Mouse (Mus musculus): ENCODE measurements around the gene Arhgap23. TPM values are rescaled to one million over a fixed set of nuclear protein-coding genes. Genes with fewer than 3 reads are reported as not detected.

Gene Arhgap23
- total RNA-seq, 2 experiments from 2014 or later, result 64.4 to 78.6 TPM

GRCm38 (mm10) chr11:97408171-97408570, 7.2 kb upstream of the Arhgap23 start:
- intact Hi-C loops (cut with DNase I), result loop anchor here (1.0 kb wide), 1 partner anchor 61 kb away; no protein-coding TSS in a partner anchor
- TF ChIP-seq CTCF (IDR thresholded peaks at IDR 0.05), result peak; percentile 90
- no peak overlapping the region for H3K4me3 ChIP-seq
- no peak overlapping the region for H3K27ac ChIP-seq
- peak; percentile 67 to 69 for DNase-seq (ENCODE audit: extremely low spot score in 1 of 2, low spot score in 2 of 2)

DNA sequence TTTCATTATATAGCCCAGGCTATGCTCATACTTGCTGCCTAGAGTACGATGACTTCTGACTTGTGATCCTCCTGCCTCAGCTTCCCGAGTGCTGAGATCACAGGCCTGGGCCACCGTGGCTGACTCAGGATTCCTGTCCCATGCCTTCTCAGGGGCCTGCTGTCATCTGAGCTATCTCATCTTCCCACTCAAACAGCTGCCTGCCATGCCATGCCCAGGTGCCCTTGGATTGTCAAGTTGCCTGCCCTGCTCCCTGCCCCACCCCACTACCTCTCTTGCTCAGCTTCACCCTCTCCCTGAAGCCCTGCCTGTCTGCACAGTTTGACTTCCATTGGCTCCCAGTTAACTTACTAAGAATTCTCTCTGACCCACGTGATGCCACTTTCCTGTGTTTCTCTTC, 4.4 kb upstream of the Arhgap23 start:
- no peak overlapping the region for H3K27ac ChIP-seq
- no peak for DNase-seq (ENCODE audit: extremely low spot score in 1 of 2, low spot score in 2 of 2)
- H3K4me3 ChIP-seq, result no peak overlapping the region
- intact Hi-C loops (cut with DNase I), result no loop called here
- no peak for TF ChIP-seq CTCF (IDR thresholded peaks at IDR 0.05)

- DNase-seq (ENCODE audit: extremely low spot score in 1 of 2, low spot score in 2 of 2), result no peak
- TF ChIP-seq CTCF (IDR thresholded peaks at IDR 0.05), result no peak; the same call in 1 of the 2 replicates
- Histone ChIP-seq H3K4me3 (no peak overlapping the region), H3K27ac (no peak overlapping the region)
- intact Hi-C loops (cut with DNase I), result no loop called here
Observed at GRCm38 (mm10) chr11:97412117-97412516, 3.2 kb upstream of the Arhgap23 start.

- DNase-seq (ENCODE audit: extremely low spot score in 1 of 2, low spot score in 2 of 2), result no peak
- H3K4me3 ChIP-seq, result no peak overlapping the region
- intact Hi-C loops (cut with DNase I), result no loop called here
- H3K27ac ChIP-seq, result no peak overlapping the region
- no peak for TF ChIP-seq CTCF (IDR thresholded peaks at IDR 0.05)
Observed at GRCm38 (mm10) chr11:97412808-97413347, 2.5 kb upstream of the Arhgap23 start.

GRCm38 (mm10) chr11:97415712-97416636, 641 bp downstream of the Arhgap23 start:
- intact Hi-C loops (cut with DNase I), result no loop called here
- Histone ChIP-seq H3K27ac (peak overlapping the region; percentile 78), H3K4me3 (peak overlapping the region; percentile 54)
- peak in 1 of 2 experiments; percentile 49 for DNase-seq (ENCODE audit: extremely low spot score in 1 of 2, low spot score in 2 of 2)
- no peak for TF ChIP-seq CTCF (IDR thresholded peaks at IDR 0.05)

- Histone ChIP-seq H3K4me3 (peak overlapping the region; percentile 54), H3K27ac (peak overlapping the region; percentile 78)
- DNase-seq (ENCODE audit: extremely low spot score in 1 of 2, low spot score in 2 of 2), result no peak
- intact Hi-C loops (cut with DNase I), result no loop called here
- no peak; the same call in 1 of the 2 replicates for TF ChIP-seq CTCF (IDR thresholded peaks at IDR 0.05)
Observed at GRCm38 (mm10) chr11:97416637-97417035, 1.3 kb downstream of the Arhgap23 start.

- intact Hi-C loops (cut with DNase I), result no loop called here
- DNase-seq (ENCODE audit: extremely low spot score in 1 of 2, low spot score in 2 of 2), result no peak
- Histone ChIP-seq H3K4me3 (no peak overlapping the region), H3K27ac (peak overlapping the region; percentile 80)
- no peak for TF ChIP-seq CTCF (IDR thresholded peaks at IDR 0.05)
Observed at GRCm38 (mm10) chr11:97418834-97419539, 3.7 kb downstream of the Arhgap23 start.

- intact Hi-C loops (cut with DNase I), result no loop called here
- Histone ChIP-seq H3K4me3 (no peak overlapping the region), H3K27ac (peak overlapping the region; percentile 80)
Observed at GRCm38 (mm10) chr11:97419540-97419900, 4.2 kb downstream of the Arhgap23 start.

GRCm38 (mm10) chr11:97422507-97422906, 7.2 kb downstream of the Arhgap23 start:
- Histone ChIP-seq H3K4me3 (no peak overlapping the region), H3K27ac (peak overlapping the region; percentile 76)
- intact Hi-C loops (cut with DNase I), result no loop called here
- peak in 1 of 2 experiments; percentile 54 for DNase-seq (ENCODE audit: extremely low spot score in 1 of 2, low spot score in 2 of 2)
- TF ChIP-seq CTCF (IDR thresholded peaks at IDR 0.05), result no peak

More at GRCm38 (mm10) chr11:97419540-97419900, 4.2 kb downstream of the Arhgap23 start:
- no peak for TF ChIP-seq CTCF (IDR thresholded peaks at IDR 0.05)
- DNase-seq (ENCODE audit: extremely low spot score in 1 of 2, low spot score in 2 of 2), result no peak

- peak overlapping the region; percentile 73 for H3K27ac ChIP-seq
- intact Hi-C loops (cut with DNase I), result no loop called here
- H3K4me3 ChIP-seq, result no peak overlapping the region
- DNase-seq (ENCODE audit: extremely low spot score in 1 of 2, low spot score in 2 of 2), result no peak
- TF ChIP-seq CTCF (IDR thresholded peaks at IDR 0.05), result no peak
Observed at GRCm38 (mm10) chr11:97424092-97424692, 8.9 kb downstream of the Arhgap23 start.

- Histone ChIP-seq H3K27ac (peak overlapping the region; percentile 73), H3K4me3 (no peak overlapping the region)
- no peak for DNase-seq (ENCODE audit: extremely low spot score in 1 of 2, low spot score in 2 of 2)
- intact Hi-C loops (cut with DNase I), result no loop called here
- TF ChIP-seq CTCF (IDR thresholded peaks at IDR 0.05), result no peak
Observed at GRCm38 (mm10) chr11:97424802-97425201, 9.5 kb downstream of the Arhgap23 start.

All from left cerebral cortex, adult 2 months (tissue).